Mouse (Mus musculus) layer of hippocampus, postnatal 10 days (tissue): Measurements from ENCODE around the gene Tnfrsf13b. TPM values are rescaled to one million over a fixed set of nuclear protein-coding genes. Genes with fewer than 3 reads are reported as not detected.
"Not testable (repeated sequence)": the region's sequence is repeated elsewhere in the genome, so short reads cannot be mapped to it uniquely, and the experiment has no call there.

Experiments
- DNase-seq, 2 experiments: peaks; one replicate each; pipeline ENCODE4 v3.0.0; 2021; ENCODE audit warnings: low spot score in 2 of 2
- total RNA-seq, 2 experiments: library from RNA; stranded (reverse); gene quantifications; 2 replicates each; pipeline ENCODE4 v1.2.3; 2021

Tnfrsf13b gene
- total RNA-seq, 2 experiments from 2014 or later = 1.4 to 2.5 TPM

DNA sequence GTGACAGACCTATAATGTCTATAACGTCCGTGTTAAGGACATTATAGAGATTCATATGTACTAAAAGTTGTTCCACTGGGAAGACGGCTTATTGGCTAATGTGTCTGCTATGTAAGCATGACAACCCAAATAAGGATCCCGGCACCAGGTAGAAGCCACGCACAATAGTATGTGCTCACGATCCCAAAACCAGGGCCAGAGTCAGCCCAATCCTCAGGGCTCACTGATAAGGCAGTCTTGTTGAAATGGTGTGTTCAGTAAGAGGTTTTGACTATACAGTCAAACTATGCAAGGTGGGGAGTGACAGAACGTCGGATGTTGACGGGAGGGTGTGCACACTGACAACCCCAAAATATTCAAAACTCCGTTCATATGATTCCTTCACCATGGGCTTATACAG lies 38.3 kb downstream of the Tnfrsf13b start:
- DNase-seq = no peak

- no peak for DNase-seq
Measured at GRCm38 (mm10) chr11:61170184-61170583, 43.6 kb downstream of the Tnfrsf13b start.

GRCm38 (mm10) chr11:61173477-61173876 lies 46.9 kb downstream of the Tnfrsf13b start:
- DNase-seq = not testable (repeated sequence)

DNA sequence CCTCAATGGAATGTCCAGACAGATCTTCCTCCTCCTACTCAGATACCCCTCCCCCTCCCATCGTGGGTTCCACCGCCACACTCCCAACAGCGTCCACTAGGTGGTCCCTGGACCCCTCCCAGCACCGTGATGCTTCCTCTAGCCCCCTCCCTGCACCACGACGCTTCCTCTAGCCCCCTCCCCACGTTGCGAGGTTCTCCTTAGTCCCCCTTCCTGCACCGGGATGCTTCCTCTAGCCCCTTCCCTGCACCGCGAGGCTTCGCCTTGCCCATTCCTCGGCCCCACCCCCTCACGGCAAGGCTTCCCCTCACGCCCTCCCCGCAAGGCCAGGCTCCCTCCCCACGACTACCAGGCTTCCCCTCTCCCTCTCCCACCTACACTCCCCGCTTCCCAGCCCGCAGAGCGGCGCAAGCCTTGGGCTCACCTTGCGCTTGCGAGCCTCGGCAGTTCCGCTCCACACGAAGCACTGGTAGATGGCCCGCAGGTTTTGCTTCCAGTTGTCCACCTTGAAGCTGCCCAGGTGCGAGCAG lies 47.8 kb downstream of the Tnfrsf13b start:
- peak; percentile 78 to 81 for DNase-seq

- DNase-seq = peak; percentile 99
Measured at GRCm38 (mm10) chr11:61174821-61175658, 48.5 kb downstream of the Tnfrsf13b start, which contains the start of gene Usp22. Gene Usp22, minus strand, starts transcription at chr11:61175055.

DNA sequence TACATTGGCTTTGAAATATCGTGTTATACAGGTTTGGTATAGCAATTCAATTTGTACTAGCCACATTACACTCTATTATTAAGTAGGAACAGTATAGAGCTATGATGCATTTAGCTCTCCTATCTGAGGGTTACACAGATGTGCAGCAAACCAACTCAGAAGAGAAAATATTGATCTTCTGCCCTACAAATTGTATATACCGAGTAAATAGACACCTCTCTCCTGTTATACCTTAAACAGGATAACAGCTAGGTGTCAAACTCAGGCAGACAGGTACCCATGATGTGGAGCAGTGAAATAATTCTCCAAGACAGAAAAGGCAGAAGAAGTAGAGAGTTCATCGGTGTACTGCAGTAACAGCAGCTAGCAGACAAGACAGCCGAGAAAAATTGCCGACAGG lies 49.2 kb downstream of the Tnfrsf13b start:
- DNase-seq = no peak

GRCm38 (mm10) chr11:61176321-61176720 lies 49.8 kb downstream of the Tnfrsf13b start:
- DNase-seq = no peak

DNA sequence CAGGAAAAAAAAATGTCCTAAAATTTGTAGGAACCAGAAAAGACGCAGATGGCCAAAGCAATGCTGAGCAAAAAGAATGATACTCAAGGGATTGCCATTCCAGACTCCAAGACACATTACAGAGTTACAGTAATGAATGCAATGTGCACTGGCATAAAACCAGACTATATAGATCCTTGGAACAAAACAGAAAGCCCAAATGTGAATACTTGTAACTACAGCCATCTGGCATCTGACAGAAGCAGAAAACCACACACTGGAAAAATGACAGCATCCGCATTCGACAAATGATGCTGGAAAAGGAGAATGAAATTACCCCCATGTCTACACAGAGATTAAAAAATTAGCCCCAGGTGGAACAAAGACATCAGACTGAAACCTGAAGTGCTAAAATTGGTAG lies 53.8 kb downstream of the Tnfrsf13b start:
- no peak for DNase-seq

DNA sequence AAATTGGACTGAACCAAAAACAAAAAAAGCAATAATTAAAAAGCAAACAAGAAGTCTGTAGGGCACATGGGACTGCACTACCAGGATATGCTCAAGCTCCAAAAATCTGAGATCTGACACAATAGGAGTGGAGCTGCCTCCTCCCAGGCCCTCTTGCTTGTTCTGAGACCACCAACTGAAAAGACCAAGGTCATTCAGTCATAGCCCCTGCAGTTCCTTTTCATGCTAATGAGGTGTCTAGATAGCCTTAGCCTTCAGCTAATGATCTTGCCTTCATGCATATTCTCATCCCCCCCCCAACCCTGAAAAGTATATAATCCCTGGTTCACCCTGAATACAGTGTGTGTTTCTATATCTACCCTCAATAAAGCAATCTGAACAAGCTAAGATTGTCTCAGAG lies 55.1 kb downstream of the Tnfrsf13b start:
- DNase-seq = no peak

- DNase-seq = no peak
Measured at GRCm38 (mm10) chr11:61183820-61184219, 57.3 kb downstream of the Tnfrsf13b start.

DNA sequence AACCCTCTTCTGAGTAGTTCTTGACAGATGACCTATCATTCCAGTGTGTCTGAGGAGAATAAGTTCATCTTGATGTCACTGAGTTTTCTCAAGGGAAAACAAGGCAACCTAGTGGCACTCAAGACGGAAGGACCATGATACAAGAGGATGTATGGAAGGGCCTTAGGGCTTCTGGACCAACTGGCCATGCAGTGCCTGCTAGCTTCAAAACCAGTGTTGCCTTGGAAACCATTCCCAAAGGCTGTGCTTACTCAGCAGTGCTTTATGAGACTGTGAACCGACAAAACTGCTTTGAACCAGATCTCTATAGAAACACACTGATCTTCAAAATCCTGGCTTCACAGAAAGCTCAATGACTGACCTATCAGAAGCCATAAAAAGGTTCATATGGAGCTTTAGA lies 64.2 kb downstream of the Tnfrsf13b start:
- DNase-seq = no peak

DNA sequence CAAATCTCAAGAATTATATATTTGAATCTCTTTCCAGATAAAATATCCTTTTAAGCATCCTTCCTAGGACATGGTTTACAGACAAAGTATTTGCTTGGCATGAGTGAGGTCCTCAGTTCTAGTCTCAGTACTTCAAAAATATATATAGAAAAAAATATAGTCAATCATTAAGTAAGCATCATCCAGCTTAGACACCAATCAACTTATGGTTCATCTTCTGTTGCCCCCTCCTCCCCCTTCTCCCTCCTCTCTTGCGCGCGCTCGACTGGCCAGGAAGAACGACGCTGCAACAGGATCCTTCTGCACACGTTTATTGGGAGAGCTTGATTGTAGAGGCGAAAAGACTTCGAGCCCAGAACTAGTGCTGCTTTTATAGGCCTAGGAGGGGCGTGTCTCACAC lies 65.6 kb downstream of the Tnfrsf13b start:
- not testable (repeated sequence) for DNase-seq

DNA sequence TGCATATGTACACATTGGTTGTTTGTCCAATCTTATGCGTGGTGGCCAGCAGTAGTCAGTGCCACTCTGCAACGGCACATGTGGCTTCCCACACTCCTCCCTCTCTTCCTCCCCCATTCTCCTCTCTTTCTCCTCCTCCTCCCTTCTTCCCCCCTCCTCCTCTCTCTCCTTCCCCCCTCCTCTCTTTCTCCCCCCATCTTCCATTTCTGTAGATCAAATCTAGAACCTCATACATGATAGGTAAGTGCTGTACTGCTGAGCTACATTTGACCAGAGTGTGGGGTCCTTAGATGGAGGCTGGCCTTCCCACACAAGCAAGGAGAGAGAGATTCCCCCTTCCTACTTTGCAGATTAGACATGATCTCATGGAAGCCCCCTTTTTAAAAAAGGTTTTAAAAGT lies 66.2 kb downstream of the Tnfrsf13b start:
- DNase-seq = no peak

GRCm38 (mm10) chr11:61193392-61193791 lies 66.8 kb downstream of the Tnfrsf13b start:
- peak; percentile 90 for DNase-seq

GRCm38 (mm10) chr11:61196616-61197353 lies 70.2 kb downstream of the Tnfrsf13b start:
- DNase-seq = no peak

DNA sequence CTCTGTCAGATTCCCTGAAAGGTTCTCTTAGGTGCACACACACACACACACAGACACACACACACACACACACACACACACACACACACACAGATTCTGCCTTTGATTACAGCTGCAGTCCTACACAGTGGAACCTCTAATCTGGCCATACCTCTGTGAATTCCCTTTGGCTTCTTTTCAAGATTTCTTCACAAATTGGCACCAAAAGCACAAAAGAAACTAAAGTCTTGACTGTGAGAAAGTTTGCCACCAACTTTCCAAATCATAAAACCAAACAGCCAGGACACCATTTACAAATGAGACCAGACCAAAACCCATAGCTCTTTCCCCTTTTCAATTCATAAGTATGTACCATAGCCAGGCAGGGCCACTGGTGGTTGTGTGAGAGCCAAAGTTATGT lies 71.4 kb downstream of the Tnfrsf13b start:
- DNase-seq = no peak

Other genes starting within 250 kb of the Tnfrsf13b start
- 10 to 100 TPM; 22.9 to 25.5 TPM for gene Tmem11, start 247.5 kb upstream of the Tnfrsf13b start, total RNA-seq
- gene Natd1, start 212.0 kb upstream of the Tnfrsf13b start, total RNA-seq = 10 to 100 TPM; 13.3 to 16.8 TPM
- 10 to 100 TPM; 15.9 to 16.6 TPM for gene Map2k3, start 194.7 kb upstream of the Tnfrsf13b start, total RNA-seq
- gene Kcnj12, start 104.2 kb upstream of the Tnfrsf13b start, total RNA-seq = 1 to 10 TPM; 7.4 to 8.2 TPM
- gene Usp22, start 48.3 kb downstream of the Tnfrsf13b start, total RNA-seq = 100 to 1,000 TPM; 453 to 469 TPM
- gene Aldh3a1, start 80.8 kb downstream of the Tnfrsf13b start, total RNA-seq = 1 to 10 TPM; 1.4 to 1.8 TPM
- 10 to 100 TPM; 53.5 to 58.7 TPM for gene Aldh3a2, start 140.7 kb downstream of the Tnfrsf13b start, total RNA-seq
- gene Slc47a2, start 216.1 kb downstream of the Tnfrsf13b start, total RNA-seq = under 1 TPM; 0.30 to 0.40 TPM